Mouse (Mus musculus): ENCODE measurements around the gene Auts2.

GRCm38 (mm10) chr5:131463402-131463801 lies 1079.7 kb downstream of the Auts2 start:
- TF ChIP-seq CTCF (IDR thresholded peaks at IDR 0.05) (no peak), EP300 (IDR thresholded peaks at IDR 0.05) (no peak)

Measured in lung, postnatal 0 days (tissue).